ENCODE assay signal across 10 mouse cellular contexts in the genomic region with DNA sequence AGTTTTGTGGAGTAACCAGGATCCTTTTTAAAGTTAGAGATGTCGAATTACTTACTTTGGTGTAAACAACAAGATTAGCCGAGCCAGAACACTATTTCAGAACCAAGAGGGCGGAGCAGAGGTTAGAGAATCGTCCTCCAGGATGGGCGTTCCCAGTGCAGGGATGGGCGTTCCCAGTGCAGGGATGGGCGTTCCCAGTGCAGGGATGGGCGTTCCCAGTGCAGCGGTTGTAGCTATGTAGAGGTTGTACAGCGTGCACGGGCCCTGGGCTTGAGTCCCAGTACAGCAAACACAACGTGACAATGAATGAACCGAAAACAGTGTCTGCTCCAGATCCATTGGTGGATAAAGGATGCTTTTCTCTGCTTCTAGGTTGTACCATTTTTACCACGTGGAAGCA.
DNase-seq lines count a peak whose midpoint lies in the region; ATAC-seq and TF ChIP-seq lines count a peak whose summit lies in the region.
"Had no signal": no experiment of that assay in that cellular context is flagged by ENCODE, and none has a peak within 500 bp of the region (broad histone marks: within the 10 kb centered on the region; RNA-seq: fewer than 3 reads in every experiment).

No protein-coding gene starts in this region.

- no peaks in the 10 kb centered on the region for H3K27me3 ChIP-seq in embryonic facial prominence, embryonic 13.5 days
- no peaks in the 10 kb centered on the region for H3K27me3 ChIP-seq in embryonic facial prominence, embryonic 10.5 days (replicated peaks; ENCODE audit: low read depth, poor library complexity, severe bottlenecking)
- no peaks in the 10 kb centered on the region for H3K27me3 ChIP-seq in liver, postnatal 0 days (ENCODE audit: insufficient read depth, low read length)
- no peaks in the 10 kb centered on the region for H3K27me3 ChIP-seq in hindbrain, embryonic 16.5 days (replicated peaks; ENCODE audit: control insufficient read depth, insufficient read depth, low read length)
- no peaks in the 10 kb centered on the region for H3K27me3 ChIP-seq in neural tube, embryonic 13.5 days

- no peak overlapping the region for H3K4me3 ChIP-seq in embryonic facial prominence, embryonic 13.5 days
- no peak overlapping the region for H3K4me3 ChIP-seq in embryonic facial prominence, embryonic 10.5 days
- no peak overlapping the region for H3K4me3 ChIP-seq in liver, postnatal 0 days (ENCODE audit: low read depth, low read length)
- H3K4me3 ChIP-seq in hindbrain, embryonic 16.5 days (ENCODE audit: low read length), result no peak overlapping the region
- no peak overlapping the region for H3K4me3 ChIP-seq in neural tube, embryonic 13.5 days

- no peaks in the 10 kb centered on the region for H3K4me1 ChIP-seq in embryonic facial prominence, embryonic 13.5 days
- H3K4me1 ChIP-seq in embryonic facial prominence, embryonic 10.5 days, result no peaks in the 10 kb centered on the region
- no peaks in the 10 kb centered on the region for H3K4me1 ChIP-seq in liver, postnatal 0 days (ENCODE audit: insufficient read depth)
- H3K4me1 ChIP-seq in hindbrain, embryonic 16.5 days (ENCODE audit: control insufficient read depth, insufficient read depth, low read depth, low read length), result no peaks in the 10 kb centered on the region
- H3K4me1 ChIP-seq in neural tube, embryonic 13.5 days (replicated peaks), result no peaks in the 10 kb centered on the region

- 54% methylated on average over 14 of the region's 14 CpGs for WGBS in embryonic facial prominence, embryonic 13.5 days
- WGBS in embryonic facial prominence, embryonic 10.5 days, result 51% methylated on average over 14 of the region's 14 CpGs
- 67% methylated on average over 14 of the region's 14 CpGs for WGBS in liver, postnatal 0 days (ENCODE audit: insufficient replicate concordance)
- 46% methylated on average over 14 of the region's 14 CpGs for WGBS in hindbrain, embryonic 16.5 days
- WGBS in neural tube, embryonic 13.5 days, result 49% methylated on average over 14 of the region's 14 CpGs

- ATAC-seq in embryonic facial prominence, embryonic 13.5 days (ENCODE audit: insufficient number of reproducible peaks, insufficient read depth, low FRiP score, low TSS enrichment, low read depth), result no peak
- no peak for ATAC-seq in liver, postnatal 0 days
- peak; percentile 58; the same call in 1 of the 2 replicates for ATAC-seq in hindbrain, embryonic 16.5 days
- ATAC-seq in neural tube, embryonic 13.5 days (ENCODE audit: low read depth), result no peak

- H3K9me3 ChIP-seq in embryonic facial prominence, embryonic 13.5 days, result no peaks in the 10 kb centered on the region
- H3K9me3 ChIP-seq in embryonic facial prominence, embryonic 10.5 days, result no peaks in the 10 kb centered on the region
- H3K9me3 ChIP-seq in liver, postnatal 0 days (ENCODE audit: low read length), result no peaks in the 10 kb centered on the region
- no peaks in the 10 kb centered on the region for H3K9me3 ChIP-seq in hindbrain, embryonic 16.5 days (ENCODE audit: control insufficient read depth, low read length)
- no peaks in the 10 kb centered on the region for H3K9me3 ChIP-seq in neural tube, embryonic 13.5 days

- TF ChIP-seq EP300 in liver, postnatal 0 days (IDR thresholded peaks at IDR 0.05; ENCODE audit: low read depth), result no peak

- no peak overlapping the region for H3K9ac ChIP-seq in embryonic facial prominence, embryonic 13.5 days
- H3K9ac ChIP-seq in liver, postnatal 0 days (replicated peaks), result no peak overlapping the region
- no peak overlapping the region for H3K9ac ChIP-seq in hindbrain, embryonic 16.5 days (ENCODE audit: low read depth, low read length)
- no peak overlapping the region for H3K9ac ChIP-seq in neural tube, embryonic 13.5 days

- no peaks in the 10 kb centered on the region for H3K36me3 ChIP-seq in embryonic facial prominence, embryonic 13.5 days
- no peaks in the 10 kb centered on the region for H3K36me3 ChIP-seq in embryonic facial prominence, embryonic 10.5 days (replicated peaks)
- no peaks in the 10 kb centered on the region for H3K36me3 ChIP-seq in liver, postnatal 0 days (replicated peaks; ENCODE audit: insufficient read depth, low read length)
- no peaks in the 10 kb centered on the region for H3K36me3 ChIP-seq in hindbrain, embryonic 16.5 days (ENCODE audit: control insufficient read depth, insufficient read depth, low read length)
- H3K36me3 ChIP-seq in neural tube, embryonic 13.5 days, result no peaks in the 10 kb centered on the region

- no peak for TF ChIP-seq CTCF in liver, postnatal 0 days (IDR thresholded peaks at IDR 0.05; ENCODE audit: low read depth)

- no peak overlapping the region for H3K27ac ChIP-seq in embryonic facial prominence, embryonic 13.5 days
- no peak overlapping the region for H3K27ac ChIP-seq in embryonic facial prominence, embryonic 10.5 days (replicated peaks)
- H3K27ac ChIP-seq in liver, postnatal 0 days (ENCODE audit: low read depth), result no peak overlapping the region
- H3K27ac ChIP-seq in hindbrain, embryonic 16.5 days (ENCODE audit: low read depth, low read length), result no peak overlapping the region
- no peak overlapping the region for H3K27ac ChIP-seq in neural tube, embryonic 13.5 days (replicated peaks)

- peak overlapping the region; percentile 7; the same call in 1 of the 2 replicates for H3K4me2 ChIP-seq in embryonic facial prominence, embryonic 13.5 days
- H3K4me2 ChIP-seq in liver, postnatal 0 days (ENCODE audit: low read depth, low read length), result no peak overlapping the region
- H3K4me2 ChIP-seq in hindbrain, embryonic 16.5 days (ENCODE audit: low read length), result peak overlapping the region; percentile 31
- H3K4me2 ChIP-seq in neural tube, embryonic 13.5 days, result peak overlapping the region; percentile 18

- no peak for DNase-seq in embryonic facial prominence, embryonic 10.5 days (ENCODE audit: low spot score)
- DNase-seq in liver, result peak; percentile 38
- DNase-seq in liver, postnatal 0 days, result no peak
- no peak for DNase-seq in cerebellum, postnatal 36 days
- DNase-seq in frontal cortex, postnatal 36 days (ENCODE audit: low spot score in 2 of 2), result no peak
- DNase-seq: cerebellum, adult 18-20 months; left cerebral cortex, postnatal 4 days had no signal
